Mouse (Mus musculus) common myeloid progenitor, adult 5-6 weeks (primary cell): ENCODE results near the gene Trmt1l. TPM values are rescaled to one million over a fixed set of nuclear protein-coding genes. Genes with fewer than 3 reads are reported as not detected.

Experiments used
- ATAC-seq: replicated peaks from 2 replicates; pipeline ENCODE4 v1.8.0; 2016; ENCODE audit warnings: low read depth, mild to moderate bottlenecking, moderate TSS enrichment, inconsistent platforms; ENCODE audit not compliant: poor library complexity, severe bottlenecking
- total RNA-seq: library from RNA; stranded (forward); fragments of 200-1000, 187-1606 nt; gene quantifications from 2 replicates; pipeline ENCODE4 v1.2.3, GENCODE M21; 2017

The Trmt1l gene
- total RNA-seq, 1 experiment from 2014 or later = 28.6 TPM

DNA sequence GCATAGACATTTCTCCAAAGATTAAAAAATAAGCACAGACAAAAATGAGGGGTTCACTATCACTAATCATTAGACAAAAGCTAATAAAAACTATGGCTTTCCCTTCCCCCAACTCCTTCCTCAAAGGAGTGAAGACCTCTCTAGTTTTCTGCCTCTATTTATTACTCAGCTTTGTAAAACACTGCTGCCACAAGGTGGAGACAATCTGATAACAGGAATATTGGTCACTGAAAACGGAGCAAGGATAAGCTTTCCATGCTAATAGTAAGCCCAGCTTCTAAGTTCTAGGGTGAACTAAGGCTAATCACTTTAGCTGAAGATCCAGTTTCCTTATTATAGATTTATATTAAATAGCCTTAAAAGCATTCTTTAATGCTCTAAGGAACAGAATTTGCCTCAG lies 64.1 kb downstream of the Trmt1l start:
- no peak for ATAC-seq

DNA sequence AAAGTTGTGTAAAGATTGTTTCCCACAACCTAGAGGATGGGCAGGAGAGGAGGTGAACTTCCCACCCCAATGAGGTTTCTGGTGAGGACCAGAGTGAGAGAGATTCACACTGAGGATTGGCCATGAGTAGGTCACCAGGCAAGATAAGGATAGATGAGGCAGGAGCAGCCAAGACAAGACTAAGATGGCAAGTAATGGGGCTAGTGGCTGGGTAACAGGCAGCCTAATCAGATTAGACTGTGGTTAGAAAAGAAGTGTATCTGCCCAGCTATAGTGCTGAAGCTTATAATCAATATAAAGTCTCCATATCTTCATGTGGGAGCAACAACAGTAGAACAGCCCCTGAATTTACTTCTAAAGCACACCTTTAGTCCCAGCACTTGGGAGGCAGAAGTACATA lies 65.5 kb downstream of the Trmt1l start:
- ATAC-seq = no peak

GRCm38 (mm10) chr1:151494711-151495110 lies 66.4 kb downstream of the Trmt1l start:
- ATAC-seq = no peak

- ATAC-seq = peak; percentile 59
Observed at GRCm38 (mm10) chr1:151495635-151496285, 67.4 kb downstream of the Trmt1l start.

- no peak for ATAC-seq
Observed at GRCm38 (mm10) chr1:151497028-151497427, 68.7 kb downstream of the Trmt1l start.

GRCm38 (mm10) chr1:151497942-151498341 lies 69.6 kb downstream of the Trmt1l start:
- no peak for ATAC-seq

DNA sequence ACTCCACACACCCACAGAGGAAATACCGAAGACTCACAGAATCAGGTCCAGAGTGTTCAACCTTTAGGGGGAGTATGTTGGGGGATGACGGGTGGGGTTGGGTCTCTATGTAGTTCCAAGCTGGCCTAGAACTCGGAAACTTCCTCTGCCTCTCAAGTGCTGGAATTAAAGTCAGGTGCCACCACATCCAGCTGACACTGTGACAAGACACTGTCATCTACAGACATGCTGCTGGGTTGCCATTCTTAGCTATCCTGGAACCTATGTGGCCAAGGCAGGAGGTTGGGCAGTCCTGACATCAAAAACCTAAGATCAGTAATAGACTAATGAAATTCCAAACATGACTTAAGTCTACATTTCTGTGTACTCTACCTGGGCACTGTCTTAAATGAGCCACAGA lies 70.0 kb downstream of the Trmt1l start:
- ATAC-seq = no peak

- peak; percentile 4; the same call in 1 of the 2 replicates for ATAC-seq
Observed at GRCm38 (mm10) chr1:151499815-151500501, 71.6 kb downstream of the Trmt1l start.

GRCm38 (mm10) chr1:151500531-151501361 lies 72.4 kb downstream of the Trmt1l start, which contains the start of gene Rnf2:
TSS of gene Rnf2 (minus strand) at chr1:151500955.
- peak; percentile 83 for ATAC-seq

Other genes starting within 250 kb of the Trmt1l start
- gene Gm47985, start 246.0 kb upstream of the Trmt1l start, total RNA-seq = 0.69 TPM in 1 of 2 replicates, not detected in the other
- not detected in 2 replicates for gene Gm8947, start 236.2 kb upstream of the Trmt1l start, total RNA-seq
- gene Gm47995, start 230.1 kb upstream of the Trmt1l start, total RNA-seq = not detected in 2 replicates
- gene 3110040M04Rik, start 224.4 kb upstream of the Trmt1l start, total RNA-seq = not detected in 2 replicates
- gene Gm47996, start 218.4 kb upstream of the Trmt1l start, total RNA-seq = 1.6 and 4.8 TPM in 2 replicates
- gene Ivns1abp, start 84.1 kb upstream of the Trmt1l start, total RNA-seq = 467 and 489 TPM in 2 replicates
- gene Swt1, start 87 bp upstream of the Trmt1l start, total RNA-seq = 26.3 and 31.0 TPM in 2 replicates
- gene Rnf2, start 72.4 kb downstream of the Trmt1l start, total RNA-seq = 113 and 114 TPM in 2 replicates
- 7.9 and 13.9 TPM in 2 replicates for gene Fam129a, start 142.6 kb downstream of the Trmt1l start, total RNA-seq